Mouse (Mus musculus) central nervous system, embryonic 11.5 days (tissue): Measurements from ENCODE around the gene Nup98. TPM values are rescaled to one million over a fixed set of nuclear protein-coding genes. Genes with fewer than 3 reads are reported as not detected.

ENCODE experiments used
- polyA plus RNA-seq: library from polyadenylated mRNA; depleted of rRNA; stranded (reverse); fragments of >200 nt; gene quantifications from 2 replicates; pipeline ENCODE4 v1.2.3, GENCODE M21; 2012; rRNA removed

Gene Nup98
- 20.1 and 32.4 TPM in 2 replicates for polyA plus RNA-seq

DNA sequence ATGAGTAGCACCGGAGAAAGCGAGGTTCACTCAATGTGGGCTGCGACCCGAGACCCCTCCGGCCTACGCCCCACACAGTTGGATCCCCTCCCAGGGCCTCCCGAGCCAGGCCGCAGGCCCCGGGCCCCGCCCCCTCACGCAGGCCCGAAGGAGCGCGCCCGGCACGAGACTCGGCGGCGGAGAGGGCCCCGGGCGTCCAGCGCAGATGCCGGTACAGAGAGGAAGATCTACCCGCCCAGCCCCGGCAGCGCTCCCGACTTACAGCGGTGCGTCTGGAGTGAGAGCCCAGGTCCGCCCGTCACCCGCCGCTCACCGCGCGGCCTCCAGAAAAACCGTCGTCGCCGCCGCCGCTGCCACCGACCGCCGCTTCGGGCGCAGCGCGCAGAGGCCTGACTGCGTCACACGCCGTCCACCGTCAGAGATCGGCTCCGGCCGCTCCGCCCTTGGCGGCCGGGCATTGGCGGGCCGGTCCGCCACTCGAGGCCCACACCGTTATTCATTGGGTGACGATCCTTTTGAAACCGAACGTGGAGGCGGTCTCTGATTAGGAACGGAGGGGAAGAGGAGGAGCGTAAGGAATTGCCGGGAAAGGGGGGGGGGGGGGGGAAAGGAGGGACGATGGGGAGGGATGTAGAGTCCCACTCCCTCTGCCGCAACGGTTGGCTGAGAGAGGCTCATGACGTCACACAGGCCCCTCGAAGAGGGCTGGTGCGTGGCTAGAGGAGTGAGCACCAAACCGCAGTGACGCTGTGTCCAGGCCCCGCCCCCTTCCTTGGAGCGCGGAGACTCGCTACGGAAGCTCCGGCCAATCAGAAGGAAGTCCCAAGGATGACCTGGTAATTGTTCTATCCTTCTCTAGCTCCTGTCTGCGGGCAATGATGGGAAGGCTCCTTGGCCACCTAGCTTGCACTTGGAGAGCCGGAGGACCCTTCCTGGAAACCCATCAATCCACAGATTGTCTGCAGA, at the start of gene Nup98, which contains the start of gene Pgap2:
Gene Nup98 (minus strand): TSS at position 421 of the 966 bp plus-strand sequence.
Gene Pgap2 (plus strand): TSS at position 453 of the 966 bp plus-strand sequence.

DNA sequence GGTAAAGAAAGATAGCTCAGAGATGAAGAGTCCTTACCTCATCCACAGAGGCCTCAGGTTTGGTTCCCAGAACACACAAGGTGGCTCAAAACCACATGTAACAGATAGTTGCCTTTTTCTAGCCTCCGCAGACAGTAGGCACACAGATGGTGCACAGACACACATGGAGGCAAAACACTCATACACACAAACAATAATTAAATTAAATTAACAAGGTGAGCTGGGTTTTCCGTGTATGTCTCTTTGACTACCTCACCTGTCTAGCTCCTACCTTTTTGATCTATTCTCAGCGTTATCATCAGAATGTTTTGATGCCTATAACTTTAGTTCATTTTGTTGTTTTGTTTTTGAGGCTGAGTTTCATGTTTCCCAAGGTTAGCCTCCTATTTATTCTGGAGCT, 46.0 kb upstream of the Nup98 start, which contains the start of gene Rhog:
Gene Rhog (minus strand): TSS at position 101 of the 400 bp plus-strand sequence.

DNA sequence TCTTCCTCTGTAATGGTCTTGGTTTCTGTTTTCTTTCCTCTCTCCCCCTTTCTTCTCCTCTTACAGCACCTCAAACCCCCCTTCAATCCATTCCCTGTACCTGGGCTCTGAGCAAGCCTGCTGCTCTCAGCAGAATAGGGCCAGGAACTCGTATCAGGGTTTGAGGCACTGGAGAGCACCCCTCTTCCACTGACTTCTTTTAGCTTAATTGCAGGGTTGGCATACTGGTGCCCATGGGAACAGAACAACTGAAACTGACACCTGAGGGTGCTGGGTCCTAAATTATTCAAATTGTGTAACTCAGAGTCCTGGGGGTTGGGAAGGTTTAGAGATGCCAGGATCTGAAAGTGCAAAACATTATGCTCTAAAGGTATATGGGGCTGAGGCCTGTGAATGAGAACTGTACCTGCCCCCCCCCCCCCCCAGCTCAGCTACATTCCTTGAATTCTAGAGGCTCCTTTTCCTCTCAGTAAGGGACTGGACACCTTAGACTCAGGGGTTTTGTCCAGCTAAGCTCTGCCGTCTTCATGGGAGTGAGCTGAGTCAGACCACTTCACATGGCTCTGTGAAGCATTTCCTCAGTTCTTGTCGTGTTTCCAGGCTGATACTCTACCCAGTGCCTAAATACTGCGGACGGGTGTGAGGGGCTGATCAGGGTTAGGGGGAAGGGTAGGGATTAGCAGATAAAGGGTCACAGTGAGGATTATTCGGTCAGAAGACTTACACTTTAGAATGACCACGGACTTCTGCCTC, 93.2 kb downstream of the Nup98 start, which contains the start of gene Chrna10:
Gene Chrna10 (minus strand): TSS at position 250 of the 753 bp plus-strand sequence.

DNA sequence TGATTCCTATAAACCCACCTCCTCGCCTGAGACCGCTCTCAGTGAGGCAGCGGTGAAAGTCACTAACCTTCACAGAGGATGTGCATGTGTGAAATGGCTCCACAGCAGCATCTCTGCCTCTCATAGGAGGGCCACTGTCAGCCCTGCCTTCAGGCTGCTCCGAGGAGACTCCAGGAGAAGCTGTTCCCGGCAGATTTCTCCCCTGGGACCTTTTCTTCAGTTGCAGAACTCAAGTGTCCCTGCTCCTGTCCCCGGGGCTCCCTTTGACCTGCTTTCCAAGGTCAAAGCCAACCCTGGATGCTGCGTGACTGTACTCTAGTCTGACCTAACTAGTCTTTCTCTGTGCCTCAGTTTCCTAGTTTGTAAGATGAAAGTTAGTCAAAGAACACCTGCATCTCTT, 100.8 kb downstream of the Nup98 start, which contains the start of gene Art5:
Gene Art5 (minus strand): TSS at position 319 of the 400 bp plus-strand sequence.

DNA sequence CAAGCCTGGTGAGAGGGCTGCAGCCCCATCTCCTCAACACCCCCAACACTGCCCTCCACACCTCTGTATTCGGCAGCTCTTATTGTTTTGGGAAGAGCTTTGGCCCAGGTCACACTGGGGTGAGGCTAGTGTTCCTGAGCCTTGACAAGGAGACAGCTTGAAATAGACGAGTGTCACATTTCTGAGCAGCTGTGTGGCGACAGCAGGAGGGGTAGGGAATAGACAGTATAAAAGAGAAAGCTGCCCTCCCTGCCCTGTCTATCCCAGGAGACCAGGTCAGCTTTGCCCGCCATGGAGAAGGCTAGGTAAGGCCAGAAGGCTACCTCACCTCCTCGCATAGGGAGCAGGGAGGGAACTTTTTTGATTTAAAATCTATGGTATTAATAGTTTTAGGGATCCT, 108.5 kb downstream of the Nup98 start, which contains the start of gene Art1:
Gene Art1 (plus strand): TSS at position 257 of the 400 bp plus-strand sequence.

DNA sequence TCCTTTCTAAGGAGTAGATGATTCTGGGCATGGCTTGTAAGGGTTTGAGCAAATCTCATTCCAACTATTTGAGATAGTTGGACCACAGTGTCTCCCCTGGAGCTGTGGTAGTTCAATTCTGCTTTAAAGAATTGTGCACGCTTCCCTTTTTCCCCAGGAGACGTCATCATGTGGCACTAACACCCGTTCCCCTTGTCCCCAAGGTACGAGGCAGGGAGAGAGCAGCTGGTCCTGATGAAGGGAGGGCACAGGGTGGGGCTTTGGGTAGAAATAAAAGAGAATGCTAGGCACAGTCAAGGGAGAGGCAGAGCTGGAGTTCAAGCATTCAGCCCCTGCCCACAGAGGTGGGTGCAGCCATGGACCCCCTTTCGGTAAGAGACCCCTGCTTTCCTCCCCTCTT, 127.2 kb downstream of the Nup98 start, which contains the start of gene Trpc2:
Gene Trpc2 (plus strand): TSS at position 301 of the 400 bp plus-strand sequence.

Other genes with a start within 250 kb of the Nup98 start
- 10.8 and 15.4 TPM in 2 replicates for gene Il18bp, start 191.5 kb downstream of the Nup98 start, polyA plus RNA-seq
- 44.9 and 79.1 TPM in 2 replicates for gene Rnf121, start 144.7 kb downstream of the Nup98 start, polyA plus RNA-seq
- gene Xndc1, start 144.7 kb downstream of the Nup98 start, polyA plus RNA-seq, result 51.6 and 62.7 TPM in 2 replicates
- gene Xntrpc, start 144.5 kb downstream of the Nup98 start, polyA plus RNA-seq, result 7.5 and 11.2 TPM in 2 replicates
- gene Trpc2, start 127.1 kb downstream of the Nup98 start, polyA plus RNA-seq, result 3.6 TPM in 1 of 2 replicates, not detected in the other
- 0.67 and 3.5 TPM in 2 replicates for gene Art1, start 108.4 kb downstream of the Nup98 start, polyA plus RNA-seq
- gene Art5, start 100.7 kb downstream of the Nup98 start, polyA plus RNA-seq, result 0.79 and 2.5 TPM in 2 replicates
- 0.02 TPM in 1 of 2 replicates, not detected in the other for gene Chrna10, start 93.3 kb downstream of the Nup98 start, polyA plus RNA-seq
- gene Pgap2, start within 50 bp of the Nup98 start, polyA plus RNA-seq, result 32.6 and 46.9 TPM in 2 replicates
- gene Rhog, start 45.9 kb upstream of the Nup98 start, polyA plus RNA-seq, result 16.4 and 28.8 TPM in 2 replicates
- gene Stim1, start 57.6 kb upstream of the Nup98 start, polyA plus RNA-seq, result 14.3 and 21.1 TPM in 2 replicates
- gene Rrm1, start 231.5 kb upstream of the Nup98 start, polyA plus RNA-seq, result 159 and 361 TPM in 2 replicates